Mouse (Mus musculus): Measurements from ENCODE around the gene Cenpu.

Cenpu gene

DNA sequence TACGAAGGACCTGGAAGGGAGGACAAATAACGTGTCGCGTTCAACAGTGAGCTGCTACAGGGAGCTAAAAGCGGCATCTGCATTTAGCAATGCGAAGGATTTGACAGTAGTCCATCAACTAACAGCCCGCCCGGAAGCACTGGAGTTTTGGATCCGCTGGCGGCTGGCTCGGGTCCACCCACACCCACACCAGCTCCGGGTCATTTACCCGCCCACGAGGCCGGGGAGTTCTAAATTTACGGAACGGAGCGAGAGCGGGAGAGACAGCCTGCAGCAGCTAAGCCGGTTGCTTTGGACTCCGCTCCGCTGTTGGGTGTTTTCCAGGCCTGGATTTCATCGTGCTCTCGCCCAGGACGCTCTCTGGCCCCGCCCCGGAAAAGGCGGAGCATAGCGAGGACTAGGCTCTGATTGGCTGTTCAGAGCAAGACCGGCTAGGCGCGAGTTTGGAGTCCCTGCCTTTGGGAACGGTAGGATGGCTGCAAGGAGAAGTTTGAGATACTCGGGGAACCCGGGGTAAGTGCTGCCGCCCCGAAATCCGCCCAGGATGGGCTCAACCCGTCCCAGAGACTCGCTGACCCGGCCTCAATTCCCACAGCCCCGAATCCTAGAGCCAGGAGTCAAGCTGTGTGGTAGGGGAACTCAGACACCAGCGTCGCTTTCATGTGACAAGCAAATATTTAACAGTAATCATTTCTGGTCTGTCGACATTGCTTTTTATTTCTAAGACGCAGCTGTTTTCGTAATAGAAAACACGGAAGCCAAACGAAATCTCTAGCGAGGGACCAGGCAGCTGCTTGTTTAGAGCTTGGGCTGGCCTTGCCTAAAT, at the start of gene Cenpu:
Gene Cenpu, plus strand, starts transcription at position 414 of the 826 bp plus-strand sequence.
- DNase-seq = peak; percentile 100

DNA sequence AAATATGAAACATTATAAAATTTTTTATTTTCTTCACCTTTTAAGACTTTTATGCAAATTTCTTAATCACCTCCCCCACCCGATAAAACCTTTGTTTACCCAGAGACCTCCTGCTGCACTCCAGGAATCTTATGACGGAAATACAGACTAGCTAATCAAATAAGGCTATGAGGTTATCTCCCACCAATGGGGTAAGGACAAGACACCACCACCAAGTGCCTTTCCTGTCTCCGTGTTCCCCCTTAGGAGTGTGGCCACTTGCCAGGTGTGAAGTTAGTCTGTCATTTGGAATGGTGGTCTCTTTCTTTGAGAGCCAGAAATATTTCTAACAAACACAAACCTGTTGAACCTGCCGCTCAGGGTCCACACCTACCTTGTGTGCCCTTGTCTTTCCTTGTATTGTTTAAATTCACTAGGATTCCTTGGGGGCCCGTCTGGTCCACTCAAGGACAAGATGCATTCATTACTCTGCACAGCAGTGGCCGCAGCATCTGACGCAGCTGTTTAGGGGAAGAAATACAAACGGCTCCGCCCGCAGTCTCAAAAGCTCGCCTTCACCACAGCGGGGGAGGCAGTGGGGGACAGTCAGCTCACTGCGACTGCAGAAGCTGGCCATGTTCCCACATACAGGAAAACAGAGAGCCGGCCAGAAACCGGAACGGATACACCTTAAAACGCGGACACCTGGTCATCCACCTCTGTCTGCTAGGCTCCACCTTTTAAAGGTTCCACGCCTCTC, 49.3 kb upstream of the Cenpu start:
- no peak for DNase-seq

GRCm38 (mm10) chr8:46503072-46503695, 48.6 kb upstream of the Cenpu start:
- no peak for DNase-seq

DNA sequence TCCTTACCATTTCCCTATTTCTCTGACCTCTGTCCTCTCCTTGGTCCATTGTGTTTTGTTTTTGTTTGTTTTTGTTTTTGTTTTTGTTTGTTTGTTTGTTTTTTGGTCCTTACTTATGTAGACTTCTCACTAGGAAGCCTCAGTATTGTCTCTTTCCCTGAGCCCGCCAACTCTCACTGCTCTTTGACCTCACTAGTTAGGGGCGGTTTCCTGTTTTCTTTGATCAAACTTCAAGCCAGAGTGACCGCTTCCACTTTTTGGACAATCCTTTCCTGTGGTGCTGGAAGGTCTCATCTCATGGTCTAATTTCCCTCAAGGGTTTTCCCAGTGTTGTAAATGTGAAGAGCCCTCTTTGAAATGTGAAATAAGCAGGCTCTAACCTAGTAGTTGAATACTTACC, 47.6 kb upstream of the Cenpu start:
- DNase-seq = no peak

GRCm38 (mm10) chr8:46508488-46509395, 43.1 kb upstream of the Cenpu start:
- DNase-seq = peak; percentile 36

GRCm38 (mm10) chr8:46509474-46509873, 42.4 kb upstream of the Cenpu start:
- peak; percentile 32 for DNase-seq

DNA sequence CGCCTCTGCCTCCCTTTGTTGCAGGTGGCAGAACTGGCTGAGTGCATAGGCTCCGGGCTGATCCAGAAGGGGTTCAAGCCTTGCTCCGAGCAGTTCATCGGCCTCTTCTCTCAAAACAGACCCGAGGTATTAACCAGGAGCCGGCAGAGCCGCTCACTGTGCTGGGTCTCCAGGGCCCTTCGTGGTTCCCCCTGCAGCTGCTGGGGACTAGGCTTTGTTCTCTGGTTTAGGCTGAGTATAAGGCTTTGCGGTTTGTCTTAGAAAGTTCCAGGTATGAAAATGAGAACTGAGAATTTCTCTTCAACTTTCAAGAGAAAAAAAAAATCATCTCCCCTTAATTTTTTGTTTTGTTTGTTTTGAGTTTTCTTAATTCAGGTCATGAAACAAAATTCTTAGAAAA, 40.5 kb upstream of the Cenpu start:
- DNase-seq = no peak

GRCm38 (mm10) chr8:46512538-46512937, 39.3 kb upstream of the Cenpu start:
- no peak for DNase-seq

- no peak for DNase-seq
Observed at GRCm38 (mm10) chr8:46514027-46514426, 37.8 kb upstream of the Cenpu start.

GRCm38 (mm10) chr8:46520667-46521066, 31.2 kb upstream of the Cenpu start:
- DNase-seq = no peak

DNA sequence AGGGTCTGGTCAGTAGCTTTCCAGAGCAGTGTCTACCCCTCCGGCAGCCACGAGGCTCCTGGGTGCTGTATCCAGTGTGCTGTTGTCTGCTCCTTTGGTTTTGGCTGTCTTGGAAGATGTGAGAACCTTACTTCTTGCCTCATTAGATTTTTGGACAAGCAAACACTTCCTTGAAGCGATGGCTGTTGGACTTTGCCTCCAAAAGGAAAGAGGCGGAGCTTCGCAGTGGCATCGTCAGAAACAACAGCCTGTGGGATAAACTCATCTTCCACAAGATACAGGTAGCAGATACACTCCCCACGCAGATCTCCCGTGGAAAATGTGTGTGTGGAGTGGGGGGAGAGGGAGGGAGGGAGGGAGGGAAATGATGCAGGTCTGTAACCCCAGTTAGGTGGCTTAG, 25.7 kb upstream of the Cenpu start:
- DNase-seq = no peak

DNA sequence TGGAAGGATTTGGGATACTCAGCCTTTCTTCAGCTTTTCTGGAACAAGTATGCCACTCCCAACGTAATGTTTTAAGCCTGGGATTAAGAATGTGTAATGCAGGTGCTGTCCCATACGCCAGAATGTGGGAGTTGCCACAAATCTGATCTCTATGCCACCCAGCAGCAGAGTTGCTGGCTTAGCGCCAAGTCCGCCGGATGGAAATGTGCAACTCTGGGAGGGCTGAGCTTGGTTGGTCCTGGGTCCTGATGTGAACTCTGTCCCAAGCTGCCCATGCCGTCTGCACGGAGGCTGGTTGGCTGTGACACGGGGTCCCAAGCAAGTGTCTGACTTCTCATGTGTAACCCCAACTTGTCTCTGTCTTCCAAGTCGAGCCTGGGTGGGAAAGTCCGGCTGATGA, 25.0 kb upstream of the Cenpu start:
- DNase-seq = no peak

DNA sequence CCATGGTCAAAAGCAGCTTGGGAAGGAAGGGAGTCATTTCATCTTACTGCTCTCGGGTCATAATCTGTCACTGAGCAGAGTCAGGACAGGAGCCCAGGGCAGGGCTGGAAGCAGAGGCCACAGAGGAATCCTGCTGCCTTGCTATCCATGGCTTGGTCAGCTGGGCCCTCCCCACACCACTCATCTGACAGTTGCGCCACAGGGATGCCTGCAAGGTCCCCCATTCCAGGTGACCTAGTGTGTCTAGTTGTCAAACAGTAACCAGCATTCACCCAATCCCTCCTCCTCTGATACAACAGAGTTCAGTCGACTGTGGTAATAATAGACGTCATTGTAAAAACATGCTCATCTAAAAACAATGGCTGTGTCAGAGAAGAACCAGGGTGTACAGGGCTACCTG, 22.3 kb upstream of the Cenpu start:
- DNase-seq = no peak

GRCm38 (mm10) chr8:46530541-46530940, 21.3 kb upstream of the Cenpu start:
- DNase-seq = no peak

- no peak for DNase-seq
Observed at GRCm38 (mm10) chr8:46533926-46534325, 17.9 kb upstream of the Cenpu start.

DNA sequence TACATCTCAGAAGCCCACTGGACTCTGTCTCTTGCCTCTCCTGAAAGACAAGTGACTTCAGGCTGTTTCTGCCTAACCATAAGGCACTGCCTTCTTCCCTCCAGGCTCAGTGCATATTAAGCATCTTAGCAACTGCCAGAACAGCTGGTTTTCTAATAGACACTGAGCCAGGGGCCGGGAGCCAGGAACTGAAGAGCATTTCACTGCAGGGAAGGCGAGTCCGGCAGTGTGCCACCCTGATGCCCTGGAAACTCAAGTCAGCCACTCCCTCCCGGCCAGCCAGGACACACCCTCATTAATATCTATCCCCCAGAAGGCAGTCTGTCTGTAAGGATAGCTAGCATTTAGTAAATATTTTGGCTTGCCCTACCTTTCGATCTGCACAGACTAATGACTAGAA, 12.1 kb upstream of the Cenpu start:
- DNase-seq = no peak

DNA sequence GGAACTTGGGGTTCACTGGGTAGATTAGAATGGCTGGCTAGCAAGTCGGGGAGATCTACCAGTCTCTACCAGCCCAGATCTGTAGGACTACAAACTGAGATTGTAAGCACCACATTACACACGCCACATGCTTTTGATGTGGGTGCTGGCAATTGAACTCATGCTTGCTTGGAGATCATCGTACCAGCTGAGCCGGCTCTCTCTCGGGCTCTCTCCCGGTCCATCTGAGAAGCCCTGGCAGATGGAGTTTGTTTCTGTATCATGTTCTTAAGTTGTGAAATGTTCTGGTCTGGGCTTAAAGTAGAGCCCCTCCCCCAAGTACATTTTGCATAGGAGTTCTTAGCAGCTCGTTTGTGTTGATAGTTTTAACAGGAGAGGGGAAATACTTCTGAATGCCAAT, 8.6 kb upstream of the Cenpu start:
- DNase-seq = no peak

- DNase-seq = no peak
Observed at GRCm38 (mm10) chr8:46543662-46544061, 8.2 kb upstream of the Cenpu start.

DNA sequence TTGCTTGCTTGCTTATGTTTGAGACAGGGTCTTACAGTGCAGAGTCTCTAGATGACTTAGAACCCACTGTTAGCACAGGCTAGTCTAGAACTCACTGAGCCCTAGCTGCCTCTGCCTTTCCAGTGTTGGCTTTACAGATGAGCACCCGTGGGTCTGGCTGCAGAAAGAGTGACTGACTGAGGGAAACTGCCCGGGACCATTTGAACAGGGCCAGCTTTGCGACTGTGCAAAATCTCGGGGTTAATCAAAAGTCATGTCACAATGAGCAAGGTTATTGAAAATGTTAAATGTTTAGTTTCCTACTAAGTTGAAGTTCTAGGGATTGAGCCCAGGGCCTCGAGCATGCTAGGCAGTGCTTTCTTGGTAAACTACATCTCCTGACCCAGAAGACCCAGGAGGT, 6.0 kb upstream of the Cenpu start:
- no peak for DNase-seq

DNA sequence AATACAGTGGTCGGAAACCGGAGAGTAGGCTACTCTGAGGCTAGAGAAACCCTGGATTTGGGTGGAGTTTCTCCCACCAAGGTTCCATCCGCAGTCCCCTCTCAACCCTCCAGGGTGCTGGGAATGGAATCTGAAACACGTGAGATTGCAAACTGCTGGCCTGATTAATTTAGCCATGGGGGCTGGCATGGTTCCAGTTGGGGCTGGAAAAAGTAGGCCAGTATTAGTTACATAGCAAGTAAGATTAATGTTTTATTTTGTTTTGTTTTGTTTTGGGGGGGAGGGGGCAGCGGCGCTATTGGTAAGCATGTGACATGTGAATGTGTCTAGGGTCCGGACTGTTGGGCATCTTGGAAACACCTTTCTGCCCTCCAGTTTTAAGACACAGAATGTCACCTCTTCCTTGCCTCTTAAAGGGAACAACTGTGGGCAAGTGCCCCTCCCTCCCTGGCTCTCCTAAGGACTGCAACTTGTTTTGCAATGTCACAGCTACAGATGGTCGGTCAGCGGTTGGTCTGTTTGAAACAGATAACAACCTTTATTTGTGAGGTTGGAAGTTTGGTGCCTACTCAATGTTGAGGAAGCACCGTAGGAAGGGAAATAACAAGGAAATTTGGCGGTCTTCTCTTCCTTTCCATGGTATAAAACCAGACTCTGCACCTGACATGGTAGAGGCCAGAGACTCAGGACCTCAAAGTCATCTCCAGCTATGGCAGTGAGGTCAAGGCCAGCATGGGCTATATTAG, 5.2 kb upstream of the Cenpu start:
- DNase-seq = no peak

GRCm38 (mm10) chr8:46547245-46547644, 4.6 kb upstream of the Cenpu start:
- DNase-seq = peak; percentile 58

DNA sequence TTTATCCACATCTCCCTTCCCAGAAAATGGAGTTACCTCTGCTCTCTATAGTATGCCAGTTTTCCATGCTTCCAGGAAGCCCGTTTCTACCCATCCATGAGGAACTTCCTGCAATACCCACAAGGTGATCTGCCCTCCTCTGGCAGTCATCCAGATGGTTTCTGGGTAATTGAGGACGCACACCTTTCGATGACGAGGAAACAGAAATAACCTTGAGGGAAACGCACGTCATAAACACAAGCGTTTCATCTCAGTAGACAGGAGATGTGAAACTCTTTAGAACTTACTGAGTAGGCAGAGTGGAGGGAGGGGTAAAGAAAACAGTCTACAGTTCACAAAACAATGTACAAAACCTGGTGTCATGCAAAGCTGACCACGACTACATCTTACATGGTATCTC, 1.8 kb upstream of the Cenpu start:
- DNase-seq = no peak

Data from cerebellum, adult 9-10 months (tissue).